ENCODE assay signal across 16 mouse cellular contexts in genomic region chr2:161557874-161558273, GRCm38 (mm10).
"Had no signal": no experiment of that assay in that cellular context is flagged by ENCODE, and none has a peak within 500 bp of the region (broad histone marks: within the 10 kb centered on the region; RNA-seq: fewer than 3 reads in every experiment).

No protein-coding gene starts in this region.

- DNase-seq: heart, postnatal 10 days; heart, postnatal 14 days; heart, postnatal 36 days; heart, postnatal 4 days; kidney, adult 11 months; kidney, adult 18-20 months; kidney, adult 2 months; kidney, adult 8-10 months; kidney, adult 9 months; kidney, postnatal 10 days; kidney, postnatal 14 days; kidney, postnatal 25 days; kidney, postnatal 36 days; kidney, postnatal 4 days; layer of hippocampus, adult 9-11 months; layer of hippocampus, postnatal 36 days had no signal
